Mouse (Mus musculus): Measurements from ENCODE around the gene E030030I06Rik.
"Not testable (repeated sequence)": the region's sequence is repeated elsewhere in the genome, so short reads cannot be mapped to it uniquely, and the experiment has no call there.

DNA sequence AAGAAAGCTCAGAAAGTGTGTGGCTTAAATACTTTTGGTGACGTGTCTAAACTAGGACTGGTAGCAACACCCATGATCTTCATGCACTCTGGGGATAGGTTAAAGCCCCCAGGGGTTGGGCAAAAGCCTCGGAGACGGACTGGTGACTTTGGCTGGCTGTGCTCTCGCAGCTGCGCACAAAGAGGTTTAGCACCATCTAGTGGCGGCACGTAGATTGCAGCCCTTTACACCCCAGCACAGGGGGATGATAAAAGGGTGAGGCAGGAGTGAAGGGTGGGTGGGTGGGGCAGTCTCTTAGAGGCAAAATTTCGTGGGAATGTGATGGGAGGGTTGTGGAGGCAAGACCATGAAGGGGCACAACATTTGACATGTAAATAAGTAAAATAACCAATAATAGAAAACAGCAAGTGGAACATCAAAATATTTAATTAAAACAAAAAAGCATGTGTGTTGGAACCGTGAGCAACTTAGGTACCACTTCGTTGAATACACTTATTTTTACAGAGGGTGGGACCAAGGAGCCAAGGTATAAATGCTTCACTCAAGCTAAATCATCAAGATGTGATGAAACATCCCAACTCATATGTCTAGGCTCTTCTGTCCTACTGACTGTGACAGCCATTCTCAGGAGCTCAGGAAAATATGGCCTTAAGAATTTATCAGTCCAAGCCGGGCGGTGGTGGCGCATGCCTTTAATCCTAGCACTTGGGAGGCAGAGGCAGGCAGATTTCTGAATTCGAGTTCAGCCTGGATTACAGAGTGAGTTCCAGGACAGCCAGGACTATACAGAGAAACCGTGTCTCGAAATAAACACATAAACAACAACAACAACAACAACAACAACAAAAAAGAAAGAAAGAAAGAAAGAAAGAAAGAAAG is 14.9 kb upstream of the E030030I06Rik start:
- TF ChIP-seq CTCF (IDR thresholded peaks at IDR 0.05; ENCODE audit: low read depth, low read length); POLR2A (IDR thresholded peaks at IDR 0.05; ENCODE audit: borderline replicate concordance, low read depth, low read length): not testable (repeated sequence)
